Mouse (Mus musculus) heart, postnatal 0 days (tissue): Measurements from ENCODE around the gene Gm10490.

Source experiments
- CTCF ChIP-seq: IDR thresholded peaks from 2 replicates; pipeline ENCODE4 v1.5.1; 2016; ENCODE audit warnings: antibody characterized with exemption, control low read depth, low read depth
- EP300 ChIP-seq: IDR thresholded peaks from 2 replicates; pipeline ENCODE4 v1.6.1; 2016; ENCODE audit warnings: antibody characterized with exemption, low read depth

DNA sequence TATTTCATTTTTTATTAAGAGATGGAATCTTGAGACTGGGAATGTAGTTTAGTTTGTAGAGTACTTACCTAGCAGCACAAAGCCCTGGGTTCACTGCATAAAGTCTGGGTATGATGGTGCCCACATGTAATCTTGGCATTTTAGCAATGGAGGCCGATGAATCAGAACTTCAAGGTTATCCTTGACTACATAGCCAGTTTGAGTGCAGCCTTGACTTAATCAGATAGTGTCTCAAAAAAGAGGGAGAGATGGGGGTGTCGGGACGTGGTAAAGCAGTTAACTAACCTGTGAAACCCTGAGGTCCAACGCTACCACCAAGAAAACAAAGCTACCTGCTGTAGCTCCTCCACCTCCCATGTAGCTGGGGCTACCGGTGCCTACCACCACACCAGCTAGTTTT lies 4.9 kb upstream of the Gm10490 start:
- TF ChIP-seq CTCF (no peak), EP300 (no peak)
